Mouse (Mus musculus) lung, embryonic 16.5 days (tissue): ENCODE results near the gene Rbm28. TPM values are rescaled to one million over a fixed set of nuclear protein-coding genes. Genes with fewer than 3 reads are reported as not detected.

Experiments used
- ATAC-seq: fragments of 200-750 bp; cut with Nextera tagmentation; 2 replicates; pipeline ENCODE4 v1.8.0; 2017; ENCODE audit warnings: low read depth, mild to moderate bottlenecking, moderate library complexity
- H3K27ac ChIP-seq: fragments of 300-500 bp; sonication (generic); 2 replicates; pipeline ENCODE4 v1.5.1; 2014; ENCODE audit warnings: mild to moderate bottlenecking, control low read depth, low read length
- H3K27me3 ChIP-seq: fragments of 300-500 bp; sonication (generic); 2 replicates; pipeline ENCODE4 v1.6.1; 2014; ENCODE audit warnings: low read depth, low read length, mixed read lengths; ENCODE audit not compliant: control insufficient read depth, insufficient read depth
- H3K36me3 ChIP-seq: fragments of 300-500 bp; sonication (generic); 2 replicates; pipeline ENCODE4 v1.6.1; 2014; ENCODE audit warnings: low read length; ENCODE audit not compliant: control insufficient read depth, insufficient read depth
- H3K4me1 ChIP-seq: fragments of 300-500 bp; sonication (generic); replicated peaks from 2 replicates; pipeline ENCODE4 v1.6.1; 2014; ENCODE audit warnings: low read length, mixed read lengths; ENCODE audit not compliant: control insufficient read depth, insufficient read depth
- H3K4me2 ChIP-seq: fragments of 300-500 bp; sonication (generic); 2 replicates; pipeline ENCODE4 v1.6.1; 2014; ENCODE audit warnings: low read depth, low read length, control low read depth
- H3K4me3 ChIP-seq: fragments of 300-500 bp; sonication (generic); 2 replicates; pipeline ENCODE4 v1.5.1; 2014; ENCODE audit warnings: mild to moderate bottlenecking, low read length, control low read depth
- H3K9ac ChIP-seq: fragments of 300-500 bp; sonication (generic); 2 replicates; pipeline ENCODE4 v1.6.1; 2014; ENCODE audit warnings: low read length, control low read depth
- H3K9me3 ChIP-seq: fragments of 300-500 bp; sonication (generic); 2 replicates; pipeline ENCODE4 v1.6.1; 2016; ENCODE audit warnings: low read length; ENCODE audit not compliant: control insufficient read depth
- WGBS: fragments of 180-500 bp; shearing (Covaris S2); extraction: QIAGEN DNeasy Blood & Tissue Kit; methylation state at CpG from one replicate; pipeline ENCODE4 v1.1.7; 2014; 5-methylcytosine and 5-hydroxymethylcytosine counted together
- polyA plus RNA-seq: library from polyadenylated mRNA; unstranded; fragments of >200 nt; fragmentation: Nextera tagmentation; extraction: Ambion mirVana; gene quantifications from 2 replicates; pipeline ENCODE4 v1.2.1, GENCODE M21; 2015

Gene Rbm28
- polyA plus RNA-seq, 1 experiment from 2014 or later: 32.9 TPM

GRCm38 (mm10) chr6:29160786-29161185 lies 4.0 kb downstream of the Rbm28 start:
- Histone ChIP-seq H3K36me3 (peaks cover 29% of the 10 kb centered on the region), H3K4me1 (peaks cover 11% of the 10 kb centered on the region), H3K4me2 (no peak overlapping the region), H3K27ac (no peak overlapping the region), H3K27me3 (no peaks in the 10 kb centered on the region), H3K9ac (no peak overlapping the region), H3K9me3 (no peaks in the 10 kb centered on the region), H3K4me3 (no peak overlapping the region)
- WGBS: 82% methylated on average over 2 of the region's 2 CpGs
- no peak for ATAC-seq

DNA sequence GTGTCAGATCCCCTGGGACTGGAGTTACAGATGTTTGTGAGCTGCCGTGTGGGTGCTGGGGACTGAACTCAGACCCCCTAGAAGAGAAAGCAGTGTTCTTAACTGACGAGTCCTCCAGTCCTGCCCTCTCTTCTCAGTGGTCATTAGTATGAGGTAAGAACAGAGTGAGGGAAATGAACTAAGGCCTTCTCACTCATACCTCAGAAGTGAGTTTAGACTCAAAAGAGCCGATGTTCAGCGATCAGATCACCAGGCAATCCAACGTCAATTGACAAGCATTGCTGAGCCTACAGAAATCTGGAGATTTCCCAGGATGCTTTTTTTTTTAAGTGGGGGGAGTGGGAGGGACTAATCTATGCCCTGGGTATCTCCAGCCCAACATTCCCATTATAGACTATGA lies 8.5 kb downstream of the Rbm28 start:
- WGBS: 86% methylated on average over 5 of the region's 5 CpGs
- H3K27me3 ChIP-seq: no peaks in the 10 kb centered on the region
- H3K4me1 ChIP-seq: no peaks in the 10 kb centered on the region
- H3K4me3 ChIP-seq: no peak overlapping the region
- no peaks in the 10 kb centered on the region for H3K9me3 ChIP-seq
- no peak for ATAC-seq
- H3K9ac ChIP-seq: no peak overlapping the region
- no peak overlapping the region for H3K27ac ChIP-seq
- H3K4me2 ChIP-seq: no peak overlapping the region
- H3K36me3 ChIP-seq: peaks cover 52% of the 10 kb centered on the region

GRCm38 (mm10) chr6:29150001-29150400 lies 14.8 kb downstream of the Rbm28 start:
- H3K9ac ChIP-seq: no peak overlapping the region
- ATAC-seq: no peak
- WGBS: 87% methylated on average over 1 of the region's 1 CpGs
- no peak overlapping the region for H3K4me3 ChIP-seq
- no peak overlapping the region for H3K4me2 ChIP-seq
- H3K36me3 ChIP-seq: peaks cover 21% of the 10 kb centered on the region
- H3K27ac ChIP-seq: no peak overlapping the region
- no peaks in the 10 kb centered on the region for H3K4me1 ChIP-seq
- no peaks in the 10 kb centered on the region for H3K27me3 ChIP-seq
- H3K9me3 ChIP-seq: no peaks in the 10 kb centered on the region

DNA sequence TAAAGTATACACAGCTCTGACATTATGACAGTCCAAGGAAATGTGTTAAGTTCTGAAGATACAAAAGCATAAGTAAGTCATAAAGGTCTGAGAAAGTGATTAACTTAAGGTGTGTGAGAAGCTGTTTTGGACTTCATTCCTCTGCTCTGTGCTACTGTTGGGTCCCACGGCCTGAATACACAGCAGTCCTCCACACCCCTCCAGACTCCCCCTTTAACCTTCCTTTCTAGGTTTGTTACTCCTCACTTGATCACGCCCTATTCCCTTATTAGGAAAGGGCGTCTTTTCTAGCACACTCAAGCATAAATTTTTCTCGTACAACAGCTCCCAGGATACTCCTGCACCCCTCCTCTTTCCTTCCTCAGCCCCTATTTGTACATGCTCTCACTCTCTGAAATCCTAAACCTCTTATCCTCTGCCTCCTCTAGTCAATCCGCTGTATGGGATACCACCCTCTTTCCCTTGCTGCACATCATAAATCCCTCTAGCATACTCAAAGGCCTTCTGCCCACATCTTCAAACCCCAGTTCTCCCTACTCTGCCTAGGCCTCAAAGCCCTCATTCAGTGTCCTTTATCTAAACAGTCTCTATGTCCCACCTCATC lies 17.3 kb downstream of the Rbm28 start:
- ATAC-seq: no peak
- H3K4me1 ChIP-seq: no peaks in the 10 kb centered on the region
- no peaks in the 10 kb centered on the region for H3K27me3 ChIP-seq
- H3K27ac ChIP-seq: no peak overlapping the region
- H3K9me3 ChIP-seq: no peaks in the 10 kb centered on the region
- no peak overlapping the region for H3K4me2 ChIP-seq
- H3K9ac ChIP-seq: no peak overlapping the region
- no peak overlapping the region for H3K4me3 ChIP-seq
- 72% methylated on average over 5 of the region's 5 CpGs for WGBS
- peaks cover 10% of the 10 kb centered on the region for H3K36me3 ChIP-seq

DNA sequence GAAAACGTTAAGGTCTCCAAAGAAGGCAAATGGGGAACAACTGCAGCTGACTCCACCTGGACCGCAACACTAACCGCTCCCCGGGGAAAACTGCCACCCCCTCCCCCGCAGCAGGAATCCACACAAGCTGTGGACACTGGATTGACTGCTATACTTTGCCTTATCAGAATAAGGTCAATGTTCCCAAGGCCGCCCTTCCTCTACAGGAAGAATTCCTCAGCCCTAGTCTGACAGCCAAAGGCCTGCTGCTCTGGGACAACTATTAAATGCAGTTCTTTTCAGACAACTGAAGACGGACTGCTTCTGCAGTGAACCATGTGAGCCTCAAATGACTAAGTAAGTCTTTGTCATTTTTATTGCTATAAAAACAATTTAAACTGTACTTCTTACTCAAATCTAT lies 18.2 kb downstream of the Rbm28 start:
- no peaks in the 10 kb centered on the region for H3K27me3 ChIP-seq
- H3K4me3 ChIP-seq: no peak overlapping the region
- 70% methylated on average over 7 of the region's 7 CpGs for WGBS
- H3K27ac ChIP-seq: no peak overlapping the region
- no peak for ATAC-seq
- H3K9me3 ChIP-seq: no peaks in the 10 kb centered on the region
- H3K4me1 ChIP-seq: no peaks in the 10 kb centered on the region
- no peak overlapping the region for H3K9ac ChIP-seq
- no peak overlapping the region for H3K4me2 ChIP-seq
- H3K36me3 ChIP-seq: peaks cover 3% of the 10 kb centered on the region; the same call in 1 of the 2 replicates

DNA sequence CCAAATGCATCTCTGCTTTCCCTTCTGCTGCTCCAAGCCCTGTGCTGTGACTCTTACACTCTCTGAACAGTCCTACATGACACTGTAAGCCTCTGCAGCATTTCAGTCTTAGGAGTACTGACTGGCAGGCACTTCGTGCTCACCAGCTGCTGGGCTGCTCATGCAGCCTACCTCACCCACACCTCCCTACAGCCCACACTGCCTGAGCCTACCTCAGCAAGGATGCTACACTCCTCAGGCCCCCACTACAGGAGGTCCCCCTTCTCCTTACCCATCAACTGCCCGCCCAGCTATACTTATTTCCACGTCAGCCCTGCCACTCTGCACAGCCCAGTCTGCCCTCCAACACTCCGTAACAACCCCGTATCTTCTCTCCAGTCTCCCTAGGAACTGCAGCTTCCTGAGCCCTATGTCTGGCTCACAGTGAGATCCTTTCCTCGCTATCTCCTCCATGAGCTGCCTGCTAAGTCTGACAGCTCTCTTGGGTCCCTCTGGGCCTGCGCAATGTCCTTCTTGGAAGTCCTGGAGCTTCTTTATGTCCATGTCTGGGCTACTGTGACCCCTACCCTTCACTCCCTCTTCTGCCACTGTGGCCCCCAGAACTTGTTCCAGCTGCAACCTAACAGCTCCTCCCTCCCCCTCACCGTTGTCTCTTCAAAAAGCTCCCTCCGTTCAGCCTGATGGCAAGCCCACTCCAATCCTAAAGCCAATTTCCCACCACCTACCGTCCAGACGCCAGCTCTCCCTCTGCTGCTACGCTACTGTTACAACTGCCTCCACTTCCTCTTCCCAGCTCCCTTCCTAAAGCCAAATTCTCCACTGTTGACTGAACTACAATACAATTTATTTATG lies 19.1 kb downstream of the Rbm28 start:
- Histone ChIP-seq H3K9ac (no peak overlapping the region), H3K27ac (no peak overlapping the region), H3K9me3 (no peaks in the 10 kb centered on the region), H3K36me3 (peaks cover 4% of the 10 kb centered on the region; the same call in 1 of the 2 replicates), H3K4me1 (no peaks in the 10 kb centered on the region), H3K4me2 (no peak overlapping the region), H3K4me3 (no peak overlapping the region), H3K27me3 (no peaks in the 10 kb centered on the region)
- no peak for ATAC-seq
- 64% methylated on average over 12 of the region's 12 CpGs for WGBS

DNA sequence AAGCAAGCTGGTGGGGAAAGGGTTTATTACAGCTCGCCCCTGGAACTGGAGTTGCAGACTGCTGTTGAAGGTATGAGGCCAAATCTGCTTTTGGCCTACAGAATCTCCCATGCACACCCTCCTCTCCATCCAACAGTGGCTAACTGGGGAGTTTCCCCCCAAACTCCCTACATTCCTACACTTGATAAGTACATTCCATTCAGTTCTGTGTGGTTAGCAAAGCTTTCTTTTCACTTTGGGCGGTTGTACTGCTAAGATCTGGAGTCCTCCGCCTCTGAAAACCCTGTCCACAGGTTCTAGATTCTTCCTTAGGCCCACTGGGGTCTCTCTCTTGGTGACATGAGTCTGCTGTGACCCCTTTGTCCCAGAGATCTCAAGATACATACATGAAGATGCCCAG lies 19.8 kb downstream of the Rbm28 start:
- Histone ChIP-seq H3K4me1 (no peaks in the 10 kb centered on the region), H3K4me3 (no peak overlapping the region), H3K27me3 (no peaks in the 10 kb centered on the region), H3K9ac (no peak overlapping the region), H3K9me3 (no peaks in the 10 kb centered on the region), H3K4me2 (no peak overlapping the region), H3K36me3 (peaks cover 6% of the 10 kb centered on the region; the same call in 1 of the 2 replicates), H3K27ac (no peak overlapping the region)
- ATAC-seq: no peak
- 76% methylated on average over 3 of the region's 3 CpGs for WGBS

GRCm38 (mm10) chr6:29143608-29144007 lies 21.2 kb downstream of the Rbm28 start:
- no peak for ATAC-seq
- H3K9me3 ChIP-seq: no peaks in the 10 kb centered on the region
- WGBS: 36% methylated on average over 5 of the region's 5 CpGs

GRCm38 (mm10) chr6:29137441-29137840 lies 27.4 kb downstream of the Rbm28 start:
- H3K9me3 ChIP-seq: no peaks in the 10 kb centered on the region
- H3K27me3 ChIP-seq: no peaks in the 10 kb centered on the region
- no peaks in the 10 kb centered on the region for H3K4me1 ChIP-seq
- no peak overlapping the region for H3K4me3 ChIP-seq
- no peak overlapping the region for H3K9ac ChIP-seq
- no peak overlapping the region for H3K4me2 ChIP-seq
- ATAC-seq: no peak
- H3K36me3 ChIP-seq: peaks cover 32% of the 10 kb centered on the region
- 94% methylated on average over 9 of the region's 9 CpGs for WGBS
- no peak overlapping the region for H3K27ac ChIP-seq

More at GRCm38 (mm10) chr6:29143608-29144007, 21.2 kb downstream of the Rbm28 start:
- Histone ChIP-seq H3K27ac (no peak overlapping the region), H3K9ac (no peak overlapping the region), H3K4me2 (no peak overlapping the region), H3K36me3 (peaks cover 11% of the 10 kb centered on the region), H3K4me1 (no peaks in the 10 kb centered on the region), H3K4me3 (no peak overlapping the region), H3K27me3 (no peaks in the 10 kb centered on the region)
